Mouse (Mus musculus): ENCODE data around the gene Exoc2. TPM values are rescaled to one million over a fixed set of nuclear protein-coding genes. Genes with fewer than 3 reads are reported as not detected.

Gene Exoc2
- polyA plus RNA-seq, 1 experiment from 2014 or later, result 17.1 TPM

GRCm38 (mm10) chr13:30795960-30796359, 177.9 kb downstream of the Exoc2 start:
- no peaks in the 10 kb centered on the region for H3K27me3 ChIP-seq (replicated peaks; ENCODE audit: insufficient read depth, low read length)
- no peak overlapping the region for H3K27ac ChIP-seq (ENCODE audit: low read length)
- WGBS, result 74% methylated on average over 4 of the region's 4 CpGs
- H3K9me3 ChIP-seq (ENCODE audit: low read length), result no peaks in the 10 kb centered on the region
- ATAC-seq (no peak), DNase-seq (ENCODE audit: low spot score) (no peak)
- H3K4me2 ChIP-seq (replicated peaks; ENCODE audit: low read depth, low read length), result no peak overlapping the region
- H3K36me3 ChIP-seq (ENCODE audit: insufficient read depth, low read length), result no peaks in the 10 kb centered on the region
- H3K9ac ChIP-seq (replicated peaks; ENCODE audit: low read depth), result no peak overlapping the region
- TF ChIP-seq EP300 (IDR thresholded peaks at IDR 0.05) (no peak), CTCF (IDR thresholded peaks at IDR 0.05) (no peak)
- no peaks in the 10 kb centered on the region for H3K4me1 ChIP-seq (ENCODE audit: insufficient read depth, low read depth, low read length)
- no peak overlapping the region for H3K4me3 ChIP-seq (ENCODE audit: low read depth, low read length)

DNA sequence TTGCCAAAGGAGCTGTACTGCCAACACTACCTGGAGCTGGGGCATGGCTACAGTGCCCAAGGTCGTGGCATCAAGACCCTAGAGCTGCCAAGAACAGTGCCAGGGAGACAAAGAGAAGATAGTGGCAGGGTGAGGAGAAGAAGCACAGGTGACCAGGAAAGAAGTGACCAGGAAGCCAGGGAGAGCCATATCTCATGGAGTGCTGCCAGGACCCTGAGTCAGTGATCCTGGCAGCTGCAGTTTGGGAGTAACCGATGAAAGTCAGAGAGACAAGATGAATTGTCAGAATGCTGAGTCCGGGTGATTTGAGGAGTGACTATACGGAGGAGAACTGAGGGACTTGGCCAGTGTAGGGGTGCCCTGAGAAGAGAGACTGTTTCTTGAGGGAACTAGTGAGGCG, 180.3 kb downstream of the Exoc2 start:
- H3K27me3 ChIP-seq (replicated peaks; ENCODE audit: insufficient read depth, low read length), result no peaks in the 10 kb centered on the region
- DNase-seq (ENCODE audit: low spot score) (no peak), ATAC-seq (no peak)
- TF ChIP-seq CTCF (IDR thresholded peaks at IDR 0.05) (no peak), EP300 (IDR thresholded peaks at IDR 0.05) (no peak)
- no peak overlapping the region for H3K4me3 ChIP-seq (ENCODE audit: low read depth, low read length)
- H3K27ac ChIP-seq (ENCODE audit: low read length), result no peak overlapping the region
- no peaks in the 10 kb centered on the region for H3K9me3 ChIP-seq (ENCODE audit: low read length)
- no peak overlapping the region for H3K4me2 ChIP-seq (replicated peaks; ENCODE audit: low read depth, low read length)
- H3K9ac ChIP-seq (replicated peaks; ENCODE audit: low read depth), result no peak overlapping the region
- no peaks in the 10 kb centered on the region for H3K4me1 ChIP-seq (ENCODE audit: insufficient read depth, low read depth, low read length)
- no peaks in the 10 kb centered on the region for H3K36me3 ChIP-seq (ENCODE audit: insufficient read depth, low read length)
- WGBS, result 81% methylated on average over 5 of the region's 5 CpGs

- H3K27me3 ChIP-seq (replicated peaks; ENCODE audit: insufficient read depth, low read length), result no peaks in the 10 kb centered on the region
- H3K4me3 ChIP-seq (ENCODE audit: low read depth, low read length), result no peak overlapping the region
- no peak overlapping the region for H3K4me2 ChIP-seq (replicated peaks; ENCODE audit: low read depth, low read length)
- no peaks in the 10 kb centered on the region for H3K36me3 ChIP-seq (ENCODE audit: insufficient read depth, low read length)
- H3K9me3 ChIP-seq (ENCODE audit: low read length), result no peaks in the 10 kb centered on the region
- ATAC-seq (no peak), DNase-seq (ENCODE audit: low spot score) (no peak)
- H3K27ac ChIP-seq (ENCODE audit: low read length), result no peak overlapping the region
- H3K9ac ChIP-seq (replicated peaks; ENCODE audit: low read depth), result no peak overlapping the region
- TF ChIP-seq CTCF (IDR thresholded peaks at IDR 0.05), result no peak
- no peak for TF ChIP-seq EP300 (IDR thresholded peaks at IDR 0.05)
- H3K4me1 ChIP-seq (ENCODE audit: insufficient read depth, low read depth, low read length), result no peaks in the 10 kb centered on the region
- 88% methylated on average over 4 of the region's 4 CpGs for WGBS
Measured at GRCm38 (mm10) chr13:30793196-30793595, 180.7 kb downstream of the Exoc2 start.

DNA sequence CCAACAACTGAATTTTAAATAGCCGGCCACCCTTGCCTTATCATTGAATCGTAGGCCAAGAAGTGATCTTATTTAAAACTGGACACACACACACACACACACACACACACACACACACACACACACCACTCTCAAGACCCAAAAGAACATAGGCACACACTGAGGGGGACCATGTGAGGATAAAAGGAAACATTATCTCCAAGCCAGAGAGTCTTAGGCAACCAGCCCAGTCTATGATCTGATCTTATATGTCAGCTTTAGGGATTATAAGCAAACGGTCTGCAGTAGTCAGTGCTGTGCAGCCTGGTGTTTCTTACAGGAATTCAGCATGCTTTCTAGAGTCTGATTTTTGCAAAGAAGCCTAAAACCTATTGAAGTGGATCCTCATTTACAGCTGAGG, 181.2 kb downstream of the Exoc2 start:
- WGBS, result 57% methylated on average over 3 of the region's 3 CpGs
- Histone ChIP-seq H3K27me3 (replicated peaks; ENCODE audit: insufficient read depth, low read length) (no peaks in the 10 kb centered on the region), H3K4me1 (ENCODE audit: insufficient read depth, low read depth, low read length) (no peaks in the 10 kb centered on the region), H3K9ac (replicated peaks; ENCODE audit: low read depth) (no peak overlapping the region), H3K36me3 (ENCODE audit: insufficient read depth, low read length) (no peaks in the 10 kb centered on the region), H3K9me3 (ENCODE audit: low read length) (no peaks in the 10 kb centered on the region), H3K4me2 (replicated peaks; ENCODE audit: low read depth, low read length) (no peak overlapping the region), H3K27ac (ENCODE audit: low read length) (no peak overlapping the region), H3K4me3 (ENCODE audit: low read depth, low read length) (no peak overlapping the region)
- ATAC-seq (peak; percentile 49), DNase-seq (ENCODE audit: low spot score) (peak; percentile 23)
- TF ChIP-seq CTCF (IDR thresholded peaks at IDR 0.05), result no peak
- no peak for TF ChIP-seq EP300 (IDR thresholded peaks at IDR 0.05)

DNA sequence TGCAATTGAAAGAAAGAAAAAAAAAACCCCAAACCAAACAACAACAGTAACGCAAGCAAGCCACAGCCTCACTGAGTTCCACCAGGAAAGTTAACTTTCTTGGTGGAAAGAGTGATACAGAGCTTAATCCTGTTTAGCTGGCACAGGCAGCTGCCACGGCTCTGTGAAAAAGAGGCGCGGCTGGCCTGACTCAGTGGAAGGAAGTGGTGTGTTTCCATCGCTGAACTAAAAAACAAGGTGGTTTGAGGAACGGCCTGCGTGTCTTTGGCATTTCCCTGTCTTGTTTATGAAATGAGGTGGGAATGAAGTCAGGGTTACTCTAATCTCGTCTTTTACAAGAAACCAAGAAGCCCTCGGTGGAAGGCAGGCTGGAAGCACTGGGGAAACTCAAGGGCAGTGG, 181.6 kb downstream of the Exoc2 start:
- Histone ChIP-seq H3K4me1 (ENCODE audit: insufficient read depth, low read depth, low read length) (no peaks in the 10 kb centered on the region), H3K4me3 (ENCODE audit: low read depth, low read length) (no peak overlapping the region), H3K36me3 (ENCODE audit: insufficient read depth, low read length) (no peaks in the 10 kb centered on the region), H3K27ac (ENCODE audit: low read length) (no peak overlapping the region), H3K4me2 (replicated peaks; ENCODE audit: low read depth, low read length) (no peak overlapping the region), H3K27me3 (replicated peaks; ENCODE audit: insufficient read depth, low read length) (no peaks in the 10 kb centered on the region), H3K9ac (replicated peaks; ENCODE audit: low read depth) (no peak overlapping the region), H3K9me3 (ENCODE audit: low read length) (no peaks in the 10 kb centered on the region)
- ATAC-seq (no peak), DNase-seq (ENCODE audit: low spot score) (peak; percentile 10)
- TF ChIP-seq EP300 (IDR thresholded peaks at IDR 0.05) (no peak), CTCF (IDR thresholded peaks at IDR 0.05) (no peak)
- WGBS, result 37% methylated on average over 9 of the region's 9 CpGs

GRCm38 (mm10) chr13:30790016-30790415, 183.9 kb downstream of the Exoc2 start:
- TF ChIP-seq CTCF (IDR thresholded peaks at IDR 0.05), result no peak
- TF ChIP-seq EP300 (IDR thresholded peaks at IDR 0.05), result no peak
- Histone ChIP-seq H3K27ac (ENCODE audit: low read length) (no peak overlapping the region), H3K36me3 (ENCODE audit: insufficient read depth, low read length) (no peaks in the 10 kb centered on the region), H3K9ac (replicated peaks; ENCODE audit: low read depth) (no peak overlapping the region), H3K4me3 (ENCODE audit: low read depth, low read length) (no peak overlapping the region), H3K4me1 (ENCODE audit: insufficient read depth, low read depth, low read length) (no peaks in the 10 kb centered on the region), H3K9me3 (ENCODE audit: low read length) (no peaks in the 10 kb centered on the region), H3K4me2 (replicated peaks; ENCODE audit: low read depth, low read length) (no peak overlapping the region), H3K27me3 (replicated peaks; ENCODE audit: insufficient read depth, low read length) (no peaks in the 10 kb centered on the region)
- WGBS, result 67% methylated on average over 5 of the region's 5 CpGs
- ATAC-seq (no peak), DNase-seq (ENCODE audit: low spot score) (no peak)

- H3K27ac ChIP-seq (ENCODE audit: low read length), result no peak overlapping the region
- ATAC-seq, result no peak
- no peaks in the 10 kb centered on the region for H3K27me3 ChIP-seq (replicated peaks; ENCODE audit: insufficient read depth, low read length)
- no peaks in the 10 kb centered on the region for H3K4me1 ChIP-seq (ENCODE audit: insufficient read depth, low read depth, low read length)
- no peaks in the 10 kb centered on the region for H3K9me3 ChIP-seq (ENCODE audit: low read length)
- H3K4me2 ChIP-seq (replicated peaks; ENCODE audit: low read depth, low read length), result no peak overlapping the region
- 63% methylated on average over 3 of the region's 3 CpGs for WGBS
- no peak for DNase-seq (ENCODE audit: low spot score)
- H3K9ac ChIP-seq (replicated peaks; ENCODE audit: low read depth), result no peak overlapping the region
- TF ChIP-seq EP300 (IDR thresholded peaks at IDR 0.05), result no peak
- no peak for TF ChIP-seq CTCF (IDR thresholded peaks at IDR 0.05)
- H3K36me3 ChIP-seq (ENCODE audit: insufficient read depth, low read length), result no peaks in the 10 kb centered on the region
- no peak overlapping the region for H3K4me3 ChIP-seq (ENCODE audit: low read depth, low read length)
Measured at GRCm38 (mm10) chr13:30788421-30788820, 185.5 kb downstream of the Exoc2 start.
